Comparison of ENCODE assay signal across 8 mouse cellular contexts in the genomic region with DNA sequence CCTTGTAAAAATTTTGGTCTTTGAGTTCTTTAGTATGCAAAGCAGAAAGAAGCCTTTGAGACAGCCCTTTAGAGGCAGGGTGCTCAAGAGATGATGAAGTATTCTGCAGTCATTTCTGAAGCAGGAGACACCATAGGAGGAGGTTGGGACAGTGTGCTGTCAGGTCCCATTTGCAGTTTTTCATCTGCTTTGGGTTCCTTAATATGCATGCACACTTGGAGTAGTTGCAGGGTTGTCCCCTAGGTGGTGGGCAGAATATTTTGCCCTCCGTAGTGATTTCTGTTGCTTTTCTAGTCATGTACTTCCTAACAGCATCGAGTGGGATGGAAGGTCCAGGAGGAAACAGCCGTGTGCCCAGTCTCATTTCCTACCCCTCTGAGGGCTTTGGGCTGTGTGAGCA.
A peak's percentile ranks its signal among the peaks of the same experiment; 100 is the strongest.
DNase-seq lines count a peak whose midpoint lies in the region; ATAC-seq and TF ChIP-seq lines count a peak whose summit lies in the region.

No protein-coding gene starts in this region.

- ATAC-seq in forebrain, embryonic 13.5 days: no peak
- no peak for ATAC-seq in liver, postnatal 0 days

- H3K9ac ChIP-seq in forebrain, embryonic 13.5 days: no peak overlapping the region
- peak overlapping the region; percentile 51; the same call in 1 of the 2 replicates for H3K9ac ChIP-seq in liver, postnatal 0 days (replicated peaks)

- H3K9me3 ChIP-seq in forebrain, embryonic 13.5 days (replicated peaks): no peaks in the 10 kb centered on the region
- no peaks in the 10 kb centered on the region for H3K9me3 ChIP-seq in forebrain, embryonic 10.5 days
- no peaks in the 10 kb centered on the region for H3K9me3 ChIP-seq in liver, postnatal 0 days (ENCODE audit: low read length)

- TF ChIP-seq CTCF in liver, postnatal 0 days (IDR thresholded peaks at IDR 0.05; ENCODE audit: low read depth): peak; percentile 35; the same call in 1 of the 2 replicates

- TF ChIP-seq EP300 in liver, postnatal 0 days (IDR thresholded peaks at IDR 0.05; ENCODE audit: low read depth): no peak

- peaks cover 34% of the 10 kb centered on the region for H3K4me1 ChIP-seq in forebrain, embryonic 13.5 days
- H3K4me1 ChIP-seq in forebrain, embryonic 10.5 days: peaks cover 44% of the 10 kb centered on the region
- peaks cover 50% of the 10 kb centered on the region for H3K4me1 ChIP-seq in liver, postnatal 0 days (ENCODE audit: insufficient read depth)

- H3K27ac ChIP-seq in forebrain, embryonic 13.5 days: no peak overlapping the region
- H3K27ac ChIP-seq in forebrain, embryonic 10.5 days: no peak overlapping the region
- H3K27ac ChIP-seq in liver, postnatal 0 days (ENCODE audit: low read depth): no peak overlapping the region

- peak overlapping the region; percentile 34 for H3K4me2 ChIP-seq in forebrain, embryonic 13.5 days
- peak overlapping the region; percentile 97 for H3K4me2 ChIP-seq in liver, postnatal 0 days (ENCODE audit: low read depth, low read length)

- 70% methylated on average over 3 of the region's 3 CpGs for WGBS in forebrain, embryonic 13.5 days
- 79% methylated on average over 3 of the region's 3 CpGs for WGBS in forebrain, embryonic 10.5 days
- 29% methylated on average over 3 of the region's 3 CpGs for WGBS in liver, postnatal 0 days (ENCODE audit: insufficient replicate concordance)

- H3K4me3 ChIP-seq in forebrain, embryonic 13.5 days: no peak overlapping the region
- H3K4me3 ChIP-seq in forebrain, embryonic 10.5 days: no peak overlapping the region
- H3K4me3 ChIP-seq in liver, postnatal 0 days (ENCODE audit: low read depth, low read length): peak overlapping the region; percentile 87

- H3K27me3 ChIP-seq in forebrain, embryonic 13.5 days: no peaks in the 10 kb centered on the region
- 0 out of 2 replicates have a peak, but pooled peaks cover 4% of the 10 kb centered on the region for H3K27me3 ChIP-seq in forebrain, embryonic 10.5 days (ENCODE audit: poor library complexity, severe bottlenecking)
- H3K27me3 ChIP-seq in liver, postnatal 0 days (ENCODE audit: insufficient read depth, low read length): no peaks in the 10 kb centered on the region

- no peak for DNase-seq in forebrain, embryonic 10.5 days (ENCODE audit: extremely low spot score, low spot score)
- DNase-seq in spleen, postnatal 10 days (ENCODE audit: low spot score in 2 of 2): peak; percentile 47 to 48
- DNase-seq in spleen, postnatal 4 days (ENCODE audit: low spot score in 2 of 2): no peak
- no peak for DNase-seq in liver, postnatal 0 days
- peak; percentile 44 for DNase-seq in thymus, postnatal 14 days
- no peak for DNase-seq in layer of hippocampus, adult 9-11 months
- DNase-seq in gastrocnemius, postnatal 36 days: no peak

- no peaks in the 10 kb centered on the region for H3K36me3 ChIP-seq in forebrain, embryonic 13.5 days (ENCODE audit: poor library complexity, severe bottlenecking)
- H3K36me3 ChIP-seq in forebrain, embryonic 10.5 days (replicated peaks): no peaks in the 10 kb centered on the region
- H3K36me3 ChIP-seq in liver, postnatal 0 days (replicated peaks; ENCODE audit: insufficient read depth, low read length): no peaks in the 10 kb centered on the region

- intact Hi-C loops in gastrocnemius, postnatal 36 days (cut with DNase I): no loop called here

Comparison
In these comparisons a context has a peak if more than half of its experiments do, and no peak if none do; other contexts are left out.
1. DNase-seq: peak in spleen, postnatal 10 days (2 of 2) and thymus, postnatal 14 days (single experiment); none in forebrain, embryonic 10.5 days (single experiment), spleen, postnatal 4 days (0 of 2), liver, postnatal 0 days (single experiment), layer of hippocampus, adult 9-11 months (single experiment) and gastrocnemius, postnatal 36 days (0 of 2).